Mouse (Mus musculus): ENCODE measurements around the gene Med22.
A peak's percentile ranks its signal among the peaks of the same experiment; 100 is the strongest.

DNA sequence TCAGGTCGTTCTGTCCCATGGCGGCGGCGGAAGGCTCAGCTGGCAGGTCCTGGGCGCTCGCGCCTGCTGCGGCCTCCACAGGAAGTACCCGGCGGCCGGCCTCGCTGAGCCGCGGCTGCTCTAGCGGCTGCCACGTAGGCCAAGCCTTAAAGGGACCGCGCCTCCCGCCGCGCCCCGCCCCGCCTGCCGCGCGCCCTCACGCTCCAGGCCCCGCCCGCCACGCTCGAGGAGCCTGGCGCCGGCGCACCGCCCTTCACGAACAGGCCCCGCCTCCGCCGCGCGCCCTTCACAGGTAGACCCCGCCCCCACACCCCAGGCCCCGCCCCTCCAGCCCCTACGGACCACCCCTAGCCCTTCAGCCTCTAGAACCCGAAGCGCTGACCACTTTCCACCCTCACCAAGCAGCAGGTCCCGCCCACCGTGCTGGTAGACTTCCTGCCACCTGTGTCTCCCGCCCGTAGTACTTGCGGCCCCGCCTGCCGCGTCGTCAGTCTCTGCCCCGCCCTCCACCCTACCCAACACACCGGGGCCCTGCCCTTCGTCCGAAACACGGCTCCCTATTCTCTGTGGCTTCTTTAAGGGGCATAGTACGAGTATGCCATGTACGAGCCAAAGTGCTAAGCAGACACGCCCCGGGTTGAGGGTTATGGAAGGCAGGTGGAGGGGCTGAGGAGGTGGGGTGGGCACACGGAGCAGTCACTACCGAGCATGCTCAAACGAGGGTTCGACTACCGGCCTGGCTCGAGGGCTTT, 23.0 kb upstream of the Med22 start, which contains the start of the genes Surf4 and Stkld1:
- TF ChIP-seq CTCF (IDR thresholded peaks at IDR 0.05; ENCODE audit: borderline replicate concordance, control insufficient read depth, extremely low read depth, insufficient read depth, low read length, poor library complexity) (peak; percentile 22; the same call in 1 of the 2 replicates), POLR2A (IDR thresholded peaks at IDR 0.05; ENCODE audit: control insufficient read depth, extremely low read depth, insufficient read depth, low read length, poor library complexity) (peak; percentile 76)
